Mouse (Mus musculus): ENCODE data around the gene Alox12e. TPM values are rescaled to one million over a fixed set of nuclear protein-coding genes. Genes with fewer than 3 reads are reported as not detected.
"Not testable (repeated sequence)": the region's sequence is repeated elsewhere in the genome, so short reads cannot be mapped to it uniquely, and the experiment has no call there.

The Alox12e gene
- polyA plus RNA-seq (2012; rRNA removed) (0.04 and 0.09 TPM in 2 replicates), polyA plus RNA-seq (2014; fragmentation: Nextera tagmentation; extraction: Ambion mirVana) (0.12 and 0.26 TPM in 2 replicates)

DNA sequence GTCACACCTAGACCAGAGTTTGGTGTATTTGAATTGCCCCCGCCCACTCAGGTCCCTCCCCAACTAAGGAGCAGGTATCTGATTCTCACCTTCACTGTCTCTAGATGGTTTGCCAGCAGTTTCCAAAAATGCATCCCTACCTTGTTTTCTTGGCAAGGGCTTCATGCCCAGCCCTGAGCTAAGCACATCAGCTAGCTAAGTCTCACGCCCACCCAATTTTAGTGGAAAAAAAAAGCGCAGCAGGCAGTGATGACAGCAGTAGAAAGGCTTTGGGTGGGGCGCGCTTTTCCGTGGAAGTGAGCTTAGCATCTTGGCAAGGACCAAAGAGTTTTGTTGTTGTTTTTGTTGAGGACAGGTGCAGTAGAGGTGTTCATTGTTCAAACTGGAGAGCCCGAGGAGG is at the start of gene Alox12e:
TSS of gene Alox12e (minus strand) at position 101 of the 400 bp plus-strand sequence.
- Histone ChIP-seq H3K27me3 (ENCODE audit: control insufficient read depth, insufficient read depth, low read length) (peaks cover 40% of the 10 kb centered on the region), H3K4me3 (replicated peaks; ENCODE audit: low read length) (no peak within 1 kb of the TSS)
- 23% methylated on average over 7 of the region's 7 CpGs for WGBS

DNA sequence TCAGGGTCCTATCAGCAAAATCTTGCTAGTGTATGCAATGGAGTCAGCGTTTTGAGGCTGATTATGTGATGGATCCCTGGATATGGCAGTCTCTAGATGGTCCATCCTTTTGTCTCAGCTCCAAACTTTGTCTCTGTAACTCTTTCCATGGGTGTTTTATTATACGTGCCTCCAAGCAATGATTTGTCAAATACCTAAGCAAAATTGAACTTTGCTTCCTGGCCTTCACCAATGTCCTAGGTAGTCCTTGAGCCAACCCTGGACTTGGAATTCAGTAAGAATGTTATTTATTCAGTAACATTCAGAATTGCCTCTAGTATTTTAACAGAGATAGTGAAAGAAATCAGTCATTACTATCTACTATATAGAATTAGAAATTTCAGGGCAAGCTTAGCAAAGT is 46.2 kb upstream of the Alox12e start:
- not testable (repeated sequence) for H3K9ac ChIP-seq (ENCODE audit: low read depth, low read length, severe bottlenecking); H3K4me2 ChIP-seq (replicated peaks; ENCODE audit: low read depth, low read length, severe bottlenecking); H3K4me3 ChIP-seq (replicated peaks; ENCODE audit: low read length); H3K9me3 ChIP-seq (ENCODE audit: control insufficient read depth, low read length); H3K27ac ChIP-seq (replicated peaks; ENCODE audit: low read depth, low read length); H3K27me3 ChIP-seq (ENCODE audit: control insufficient read depth, insufficient read depth, low read length); ATAC-seq (ENCODE audit: low FRiP score, low read depth); DNase-seq (ENCODE audit: low spot score); H3K36me3 ChIP-seq (ENCODE audit: control insufficient read depth, insufficient read depth, low read length); H3K4me1 ChIP-seq (ENCODE audit: control insufficient read depth, insufficient read depth, low read length)
- WGBS: 76% methylated on average over 2 of the region's 2 CpGs

More for the DNA sequence above, at the start of gene Alox12e:
- ATAC-seq (ENCODE audit: low FRiP score, low read depth) (no peak), DNase-seq (ENCODE audit: low spot score) (no peak)
- H3K36me3 ChIP-seq (ENCODE audit: control insufficient read depth, insufficient read depth, low read length): no peaks in the 10 kb centered on the region
- TF ChIP-seq POLR2A (IDR thresholded peaks at IDR 0.05; ENCODE audit: borderline replicate concordance, extremely low read depth, insufficient read depth, insufficient read length): no peak
- H3K9me3 ChIP-seq (ENCODE audit: control insufficient read depth, low read length): no peaks in the 10 kb centered on the region
- no peak within 1 kb of the TSS for H3K27ac ChIP-seq (replicated peaks; ENCODE audit: low read depth, low read length)
- H3K9ac ChIP-seq (ENCODE audit: low read depth, low read length, severe bottlenecking): no peak within 1 kb of the TSS
- H3K4me1 ChIP-seq (ENCODE audit: control insufficient read depth, insufficient read depth, low read length): no peaks in the 10 kb centered on the region
- H3K4me2 ChIP-seq (replicated peaks; ENCODE audit: low read depth, low read length, severe bottlenecking): no peak within 1 kb of the TSS

GRCm38 (mm10) chr11:70367701-70368100 is 45.3 kb upstream of the Alox12e start:
- not testable (repeated sequence) for H3K9me3 ChIP-seq (ENCODE audit: control insufficient read depth, low read length); H3K36me3 ChIP-seq (ENCODE audit: control insufficient read depth, insufficient read depth, low read length); H3K9ac ChIP-seq (ENCODE audit: low read depth, low read length, severe bottlenecking); H3K4me1 ChIP-seq (ENCODE audit: control insufficient read depth, insufficient read depth, low read length); H3K27me3 ChIP-seq (ENCODE audit: control insufficient read depth, insufficient read depth, low read length); ATAC-seq (ENCODE audit: low FRiP score, low read depth); H3K27ac ChIP-seq (replicated peaks; ENCODE audit: low read depth, low read length); H3K4me3 ChIP-seq (replicated peaks; ENCODE audit: low read length); DNase-seq (ENCODE audit: low spot score); H3K4me2 ChIP-seq (replicated peaks; ENCODE audit: low read depth, low read length, severe bottlenecking)
- 89% methylated on average over 6 of the region's 6 CpGs for WGBS

- Histone ChIP-seq H3K27me3 (ENCODE audit: control insufficient read depth, insufficient read depth, low read length) (peaks cover 36% of the 10 kb centered on the region), H3K4me1 (ENCODE audit: control insufficient read depth, insufficient read depth, low read length) (peaks cover 4% of the 10 kb centered on the region; the same call in 1 of the 2 replicates), H3K27ac (replicated peaks; ENCODE audit: low read depth, low read length) (no peak within 1 kb of the TSS), H3K36me3 (ENCODE audit: control insufficient read depth, insufficient read depth, low read length) (no peaks in the 10 kb centered on the region), H3K9ac (ENCODE audit: low read depth, low read length, severe bottlenecking) (no peak within 1 kb of the TSS), H3K4me3 (replicated peaks; ENCODE audit: low read length) (peak within 1 kb of the TSS; percentile 32), H3K4me2 (replicated peaks; ENCODE audit: low read depth, low read length, severe bottlenecking) (peak within 1 kb of the TSS; percentile 56), H3K9me3 (ENCODE audit: control insufficient read depth, low read length) (no peaks in the 10 kb centered on the region)
- no peak for ATAC-seq (ENCODE audit: low FRiP score, low read depth)
- TF ChIP-seq POLR2A (IDR thresholded peaks at IDR 0.05; ENCODE audit: borderline replicate concordance, extremely low read depth, insufficient read depth, insufficient read length): no peak
- DNase-seq (ENCODE audit: low spot score): no peak
- WGBS: 2% methylated on average over 19 of the region's 19 CpGs
These were observed 29.4 kb upstream of the Alox12e start, which contains the start of gene Alox15 for GRCm38 (mm10) chr11:70351868-70352267. TSS of gene Alox15 (minus strand) at chr11:70352031.

- H3K27me3 ChIP-seq (ENCODE audit: control insufficient read depth, insufficient read depth, low read length): peaks cover 36% of the 10 kb centered on the region
These were observed 26.2 kb upstream of the Alox12e start for GRCm38 (mm10) chr11:70348630-70349029.

DNA sequence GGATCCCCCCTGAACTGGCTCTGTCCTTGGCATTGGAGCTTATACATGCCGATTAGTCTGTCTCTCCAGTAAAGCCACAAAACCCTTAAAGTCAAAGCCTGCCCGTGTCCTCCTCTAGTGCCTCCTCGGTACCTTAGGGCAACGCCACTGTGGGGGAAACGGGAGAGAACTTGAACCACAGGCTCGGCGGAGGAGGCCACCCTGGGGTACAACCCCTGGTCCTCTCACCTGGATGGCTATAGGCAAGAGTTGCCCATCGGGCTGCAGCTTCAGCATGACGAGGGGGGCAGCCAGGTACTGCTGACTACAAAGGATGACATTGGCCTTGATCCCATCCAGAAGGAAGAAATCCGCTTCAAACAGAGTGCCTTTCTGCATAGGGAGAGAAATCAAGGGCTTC is 25.4 kb upstream of the Alox12e start:
- no peak overlapping the region for H3K4me3 ChIP-seq (replicated peaks; ENCODE audit: low read length)
- ATAC-seq (ENCODE audit: low FRiP score, low read depth) (no peak), DNase-seq (ENCODE audit: low spot score) (no peak)
- H3K4me1 ChIP-seq (ENCODE audit: control insufficient read depth, insufficient read depth, low read length): peaks cover 4% of the 10 kb centered on the region; the same call in 1 of the 2 replicates
- H3K27ac ChIP-seq (replicated peaks; ENCODE audit: low read depth, low read length): no peak overlapping the region
- TF ChIP-seq POLR2A (IDR thresholded peaks at IDR 0.05; ENCODE audit: borderline replicate concordance, extremely low read depth, insufficient read depth, insufficient read length): no peak
- 83% methylated on average over 10 of the region's 10 CpGs for WGBS
- H3K4me2 ChIP-seq (replicated peaks; ENCODE audit: low read depth, low read length, severe bottlenecking): no peak overlapping the region
- no peak overlapping the region for H3K9ac ChIP-seq (ENCODE audit: low read depth, low read length, severe bottlenecking)
- no peaks in the 10 kb centered on the region for H3K36me3 ChIP-seq (ENCODE audit: control insufficient read depth, insufficient read depth, low read length)
- peaks cover 28% of the 10 kb centered on the region for H3K27me3 ChIP-seq (ENCODE audit: control insufficient read depth, insufficient read depth, low read length)
- H3K9me3 ChIP-seq (ENCODE audit: control insufficient read depth, low read length): no peaks in the 10 kb centered on the region

More at GRCm38 (mm10) chr11:70348630-70349029, 26.2 kb upstream of the Alox12e start:
- WGBS: 73% methylated on average over 9 of the region's 9 CpGs
- Histone ChIP-seq H3K36me3 (ENCODE audit: control insufficient read depth, insufficient read depth, low read length) (no peaks in the 10 kb centered on the region), H3K4me1 (ENCODE audit: control insufficient read depth, insufficient read depth, low read length) (peaks cover 4% of the 10 kb centered on the region; the same call in 1 of the 2 replicates), H3K4me2 (replicated peaks; ENCODE audit: low read depth, low read length, severe bottlenecking) (no peak overlapping the region), H3K4me3 (replicated peaks; ENCODE audit: low read length) (no peak overlapping the region), H3K9ac (ENCODE audit: low read depth, low read length, severe bottlenecking) (no peak overlapping the region), H3K9me3 (ENCODE audit: control insufficient read depth, low read length) (no peaks in the 10 kb centered on the region), H3K27ac (replicated peaks; ENCODE audit: low read depth, low read length) (no peak overlapping the region)
- ATAC-seq (ENCODE audit: low FRiP score, low read depth): no peak
- DNase-seq (ENCODE audit: low spot score): no peak
- no peak for TF ChIP-seq POLR2A (IDR thresholded peaks at IDR 0.05; ENCODE audit: borderline replicate concordance, extremely low read depth, insufficient read depth, insufficient read length)
